In the genomic region with DNA sequence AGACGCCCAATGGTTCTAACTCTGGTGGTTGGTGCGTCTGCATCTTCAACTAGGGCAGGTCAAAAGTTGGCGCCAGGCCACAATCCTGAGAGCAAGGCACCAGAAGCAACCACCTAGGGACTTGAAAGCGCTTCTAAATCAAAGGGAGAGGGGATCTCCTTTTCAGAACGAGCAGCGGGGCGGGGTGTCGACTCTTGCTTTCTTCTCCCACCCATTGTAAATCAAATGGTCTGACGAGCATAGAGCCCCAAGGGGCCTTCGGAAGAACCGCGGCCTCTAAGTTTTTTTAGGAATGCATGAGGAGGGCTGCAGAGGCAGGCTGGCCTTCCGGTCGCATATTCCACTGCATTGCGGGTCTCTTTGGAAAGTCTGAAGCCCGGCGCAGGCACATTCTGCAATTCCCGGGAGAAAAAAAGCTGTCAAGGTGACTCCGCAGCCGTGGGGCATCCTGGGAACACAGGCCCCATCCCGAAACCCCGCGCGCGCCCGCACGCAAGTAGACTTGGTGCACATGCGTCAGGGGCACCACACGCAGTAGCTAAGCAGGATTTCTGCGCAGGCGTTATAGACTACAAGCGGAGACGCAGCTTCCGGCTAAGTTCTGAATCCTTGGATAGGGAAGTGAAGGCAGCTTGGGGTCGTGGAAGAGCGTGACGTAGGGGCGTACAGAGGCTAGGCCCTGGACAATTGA, we compare ENCODE assay signal across 7 mouse cellular contexts. TPM values are rescaled to one million over a fixed set of nuclear protein-coding genes. Genes with fewer than 3 reads are reported as not detected.
DNase-seq lines count a peak whose midpoint lies in the region; ATAC-seq and TF ChIP-seq lines count a peak whose summit lies in the region.

No protein-coding gene starts in this region.

- H3K9ac ChIP-seq in embryonic facial prominence, embryonic 13.5 days, result peak overlapping the region; percentile 75
- H3K9ac ChIP-seq in limb, embryonic 12.5 days (replicated peaks), result peak overlapping the region; percentile 40; the same call in 1 of the 2 replicates
- H3K9ac ChIP-seq in midbrain, embryonic 13.5 days (replicated peaks), result peak overlapping the region; percentile 69

- no peaks in the 10 kb centered on the region for H3K36me3 ChIP-seq in embryonic facial prominence, embryonic 13.5 days
- H3K36me3 ChIP-seq in limb, embryonic 12.5 days, result no peaks in the 10 kb centered on the region
- no peaks in the 10 kb centered on the region for H3K36me3 ChIP-seq in midbrain, embryonic 13.5 days

- TF ChIP-seq POLR2A in bone marrow macrophage, adult 2 months (IDR thresholded peaks at IDR 0.05; ENCODE audit: borderline replicate concordance, low read depth, low read length), result no peak

- peak overlapping the region; percentile 49 for H3K4me3 ChIP-seq in bone marrow macrophage, adult 2 months (ENCODE audit: insufficient read depth, low read length)
- peak overlapping the region; percentile 50 for H3K4me3 ChIP-seq in embryonic facial prominence, embryonic 13.5 days
- H3K4me3 ChIP-seq in limb, embryonic 12.5 days (replicated peaks), result peak overlapping the region; percentile 43
- peak overlapping the region; percentile 47 for H3K4me3 ChIP-seq in midbrain, embryonic 13.5 days (replicated peaks)

- peak overlapping the region; percentile 82 for H3K4me2 ChIP-seq in embryonic facial prominence, embryonic 13.5 days
- H3K4me2 ChIP-seq in limb, embryonic 12.5 days, result peak overlapping the region; percentile 73
- H3K4me2 ChIP-seq in midbrain, embryonic 13.5 days (replicated peaks), result peak overlapping the region; percentile 78

- H3K9me3 ChIP-seq in embryonic facial prominence, embryonic 13.5 days, result no peaks in the 10 kb centered on the region
- H3K9me3 ChIP-seq in limb, embryonic 12.5 days, result no peaks in the 10 kb centered on the region
- no peaks in the 10 kb centered on the region for H3K9me3 ChIP-seq in midbrain, embryonic 13.5 days

- ATAC-seq in embryonic facial prominence, embryonic 13.5 days (ENCODE audit: insufficient number of reproducible peaks, insufficient read depth, low FRiP score, low TSS enrichment, low read depth), result peak; percentile 81
- peak; percentile 85 for ATAC-seq in limb, embryonic 12.5 days (ENCODE audit: insufficient number of reproducible peaks, insufficient read depth, low FRiP score, low TSS enrichment, low read depth)
- ATAC-seq in midbrain, embryonic 13.5 days, result peak; percentile 96

- peaks cover 6% of the 10 kb centered on the region; the same call in 1 of the 2 replicates for H3K4me1 ChIP-seq in bone marrow macrophage, adult 2 months (ENCODE audit: control insufficient read depth, insufficient read depth, low read length)
- H3K4me1 ChIP-seq in embryonic facial prominence, embryonic 13.5 days, result peaks cover 13% of the 10 kb centered on the region
- H3K4me1 ChIP-seq in limb, embryonic 12.5 days (replicated peaks), result peaks cover 5% of the 10 kb centered on the region; the same call in 1 of the 2 replicates
- H3K4me1 ChIP-seq in midbrain, embryonic 13.5 days (replicated peaks), result peaks cover 13% of the 10 kb centered on the region

- DNase-seq in heart, adult 9 months (ENCODE audit: low spot score in 2 of 2), result peak; percentile 91
- peak; percentile 86 to 89 for DNase-seq in kidney, adult 8-10 months
- DNase-seq in spleen, postnatal 10 days (ENCODE audit: low spot score in 2 of 2), result peak; percentile 12 to 54

- peak overlapping the region; percentile 41 for H3K27ac ChIP-seq in bone marrow macrophage, adult 2 months (ENCODE audit: insufficient read depth, low read depth, low read length)
- H3K27ac ChIP-seq in embryonic facial prominence, embryonic 13.5 days, result peak overlapping the region; percentile 79; the same call in 1 of the 2 replicates
- H3K27ac ChIP-seq in limb, embryonic 12.5 days, result peak overlapping the region; percentile 64
- H3K27ac ChIP-seq in midbrain, embryonic 13.5 days, result peak overlapping the region; percentile 80

- under 1% methylated on average over 38 of the region's 38 CpGs for WGBS in embryonic facial prominence, embryonic 13.5 days
- WGBS in limb, embryonic 12.5 days, result 1% methylated on average over 38 of the region's 38 CpGs
- WGBS in midbrain, embryonic 13.5 days, result 1% methylated on average over 38 of the region's 38 CpGs

- 0 out of 2 replicates have a peak, but pooled peaks cover 5% of the 10 kb centered on the region for H3K27me3 ChIP-seq in embryonic facial prominence, embryonic 13.5 days
- no peaks in the 10 kb centered on the region for H3K27me3 ChIP-seq in limb, embryonic 12.5 days
- peaks cover 11% of the 10 kb centered on the region; the same call in 1 of the 2 replicates for H3K27me3 ChIP-seq in midbrain, embryonic 13.5 days

- no peak for TF ChIP-seq CTCF in bone marrow macrophage, adult 2 months (IDR thresholded peaks at IDR 0.05; ENCODE audit: low read depth, low read length)

RNA-seq across cellular contexts. Expression of gene Sdcbp2, which starts 3.4 kb away (rescaled TPM):
- polyA plus RNA-seq in bone marrow macrophage, adult 2 months (2012; ENCODE audit: insufficient read depth, insufficient read length, missing spikeins), result not detected in 2 replicates
- 1.1 and 1.2 TPM in 2 replicates for polyA plus RNA-seq in embryonic facial prominence, embryonic 13.5 days (2015; fragmentation: Nextera tagmentation; extraction: Ambion mirVana)
- 0.34 and 1.2 TPM in 2 replicates for polyA plus RNA-seq in limb, embryonic 12.5 days (2016; fragmentation: Nextera tagmentation; extraction: Ambion mirVana)
- 0.61 and 0.62 TPM in 2 replicates for polyA plus RNA-seq in midbrain, embryonic 13.5 days (2015; fragmentation: Nextera tagmentation; extraction: Ambion mirVana)

RNA-seq across cellular contexts. Expression of gene Fkbp1a, which starts 33.6 kb away (rescaled TPM):
- 184 and 197 TPM in 2 replicates for polyA plus RNA-seq in bone marrow macrophage, adult 2 months (2012; ENCODE audit: insufficient read depth, insufficient read length, missing spikeins)
- polyA plus RNA-seq in embryonic facial prominence, embryonic 13.5 days (2015; fragmentation: Nextera tagmentation; extraction: Ambion mirVana), result 479 and 483 TPM in 2 replicates
- 420 and 428 TPM in 2 replicates for polyA plus RNA-seq in limb, embryonic 12.5 days (2016; fragmentation: Nextera tagmentation; extraction: Ambion mirVana)
- 507 and 515 TPM in 2 replicates for polyA plus RNA-seq in midbrain, embryonic 13.5 days (2015; fragmentation: Nextera tagmentation; extraction: Ambion mirVana)

RNA-seq across cellular contexts. Expression of gene Snph, which starts 56.5 kb away (rescaled TPM):
- not detected in 2 replicates for polyA plus RNA-seq in bone marrow macrophage, adult 2 months (2012; ENCODE audit: insufficient read depth, insufficient read length, missing spikeins)
- polyA plus RNA-seq in embryonic facial prominence, embryonic 13.5 days (2015; fragmentation: Nextera tagmentation; extraction: Ambion mirVana), result 0.60 and 0.62 TPM in 2 replicates
- polyA plus RNA-seq in limb, embryonic 12.5 days (2016; fragmentation: Nextera tagmentation; extraction: Ambion mirVana), result 0.29 and 0.44 TPM in 2 replicates
- polyA plus RNA-seq in midbrain, embryonic 13.5 days (2015; fragmentation: Nextera tagmentation; extraction: Ambion mirVana), result 9.4 and 12.6 TPM in 2 replicates

Comparison
In these comparisons a context has a peak if more than half of its experiments do, and no peak if none do; other contexts are left out.
1. Peak in every context shown above with its lines: DNase-seq, ATAC-seq, H3K4me3 ChIP-seq and H3K27ac ChIP-seq.
2. DNase-seq: peak in every context shown above with its lines; median percentile 91 in heart, adult 9 months; 88 in kidney, adult 8-10 months; 33 in spleen, postnatal 10 days.